Mouse (Mus musculus) urinary bladder, postnatal 10 days (tissue): ENCODE measurements around the gene Elmod3.
"Not testable (repeated sequence)": the region's sequence is repeated elsewhere in the genome, so short reads cannot be mapped to it uniquely, and the experiment has no call there.

Source experiments
- DNase-seq: peaks from one replicate; pipeline ENCODE4 v3.0.0; 2022; ENCODE audit warnings: low spot score

The Elmod3 gene

DNA sequence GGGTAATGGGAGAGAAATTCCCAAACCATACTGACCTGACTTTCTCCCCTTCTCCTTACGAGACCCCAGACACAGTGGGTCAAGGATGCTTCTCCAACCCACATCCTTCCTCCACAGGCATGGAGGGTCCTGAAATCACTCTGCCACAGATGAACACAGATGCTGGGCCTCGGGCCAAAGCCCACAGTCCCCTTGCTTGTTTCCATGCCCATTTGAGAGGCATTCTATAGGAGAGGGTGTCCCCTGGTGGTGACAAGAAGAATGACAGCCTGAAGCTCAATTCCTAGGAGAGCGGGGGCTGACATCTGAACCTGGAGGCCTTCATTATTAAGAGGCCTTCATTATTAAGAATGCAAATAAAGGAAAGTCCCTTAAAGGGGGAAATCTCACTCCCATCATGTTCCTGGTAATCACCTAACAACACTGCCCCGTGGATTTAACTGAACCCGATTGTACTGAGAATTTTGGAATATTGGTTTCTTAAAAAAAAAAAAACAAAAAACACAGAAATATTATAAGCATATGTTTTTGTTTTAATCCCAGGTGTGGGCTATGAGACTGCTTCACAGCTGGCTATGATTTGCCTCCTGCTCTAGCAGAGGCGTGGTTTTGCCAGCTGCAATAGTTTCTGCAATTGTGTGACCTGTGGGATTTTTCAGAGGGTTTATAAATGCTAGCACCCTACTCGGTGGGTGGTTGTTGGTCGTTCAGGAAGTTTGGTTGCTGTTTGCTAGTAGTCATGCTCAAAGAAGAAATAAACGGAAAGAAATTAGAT, 64.0 kb downstream of the Elmod3 start:
- no peak for DNase-seq

DNA sequence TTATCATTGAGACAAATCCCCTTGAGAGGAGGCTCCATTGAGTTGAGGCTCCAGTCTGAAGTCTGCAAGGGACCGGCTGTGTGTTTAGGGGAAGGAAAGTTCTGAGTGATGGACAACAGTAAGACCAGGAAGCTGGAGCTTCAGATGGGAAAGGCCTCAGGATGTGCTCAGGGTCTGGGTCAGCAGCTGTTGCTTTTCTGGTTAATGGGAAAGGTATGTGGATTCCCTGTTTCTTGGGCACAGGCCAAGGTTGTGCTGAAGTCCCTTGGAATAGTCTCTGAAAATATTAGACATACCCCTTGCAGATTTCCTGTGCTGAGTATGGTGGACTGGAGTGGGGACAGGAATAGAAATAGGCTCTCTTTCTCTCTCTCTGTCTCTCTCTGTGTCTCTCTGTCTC, 64.7 kb downstream of the Elmod3 start:
- DNase-seq, result not testable (repeated sequence)

DNA sequence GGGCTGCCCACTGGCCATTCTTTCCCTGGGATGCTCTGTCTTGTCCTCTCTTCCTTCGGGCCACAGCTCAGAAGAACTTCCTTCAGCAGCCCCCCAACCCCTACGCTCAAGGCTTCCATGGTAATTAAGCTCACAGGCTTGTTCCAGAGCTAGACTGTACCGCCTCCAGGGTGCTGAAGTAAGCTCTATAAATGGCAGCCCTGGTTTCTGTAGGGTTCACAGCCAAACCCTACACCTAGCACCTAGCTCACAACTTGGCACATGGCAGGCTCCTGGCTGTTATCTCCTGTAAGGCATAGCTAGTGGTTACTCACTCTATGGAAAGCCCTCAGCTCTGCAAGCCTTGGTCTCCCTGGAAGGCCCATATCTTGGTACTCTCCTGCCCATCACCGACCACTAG, 65.6 kb downstream of the Elmod3 start:
- DNase-seq, result no peak

DNA sequence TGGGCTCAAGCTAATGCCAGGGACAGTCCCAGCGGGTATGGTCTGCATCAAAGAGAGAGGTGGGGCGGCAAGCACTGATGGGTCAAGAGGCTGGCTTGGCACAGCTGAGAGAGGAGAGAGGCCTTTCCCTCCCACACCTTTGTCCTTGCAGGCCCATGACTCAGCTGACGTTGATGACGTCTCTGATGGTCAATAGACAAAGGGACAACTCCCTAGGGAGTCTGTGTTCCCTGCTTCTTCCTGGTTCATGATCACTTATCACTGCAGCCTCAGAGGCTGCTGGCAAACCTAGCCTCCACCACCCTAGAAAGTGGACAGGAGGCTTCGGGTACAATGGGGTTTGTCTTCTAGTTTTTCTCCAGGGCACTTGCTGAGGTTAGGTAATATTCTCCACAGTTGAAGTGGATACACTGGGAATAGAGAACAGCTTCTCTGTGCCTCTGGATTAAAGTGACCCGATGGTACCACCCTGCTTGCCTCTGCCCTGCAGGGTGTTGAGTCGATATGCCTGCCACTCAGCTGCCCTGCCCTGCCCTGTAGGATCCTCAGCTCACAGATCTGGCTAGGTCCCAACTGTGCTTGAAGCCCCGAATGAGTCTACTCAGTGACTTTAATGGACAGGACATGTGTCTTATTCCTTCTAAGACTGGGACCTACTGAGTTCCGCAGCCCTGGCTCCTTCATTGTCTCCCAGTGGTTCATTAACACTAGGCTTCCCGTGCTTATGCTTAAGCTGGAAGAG, 69.6 kb downstream of the Elmod3 start:
- DNase-seq, result no peak

DNA sequence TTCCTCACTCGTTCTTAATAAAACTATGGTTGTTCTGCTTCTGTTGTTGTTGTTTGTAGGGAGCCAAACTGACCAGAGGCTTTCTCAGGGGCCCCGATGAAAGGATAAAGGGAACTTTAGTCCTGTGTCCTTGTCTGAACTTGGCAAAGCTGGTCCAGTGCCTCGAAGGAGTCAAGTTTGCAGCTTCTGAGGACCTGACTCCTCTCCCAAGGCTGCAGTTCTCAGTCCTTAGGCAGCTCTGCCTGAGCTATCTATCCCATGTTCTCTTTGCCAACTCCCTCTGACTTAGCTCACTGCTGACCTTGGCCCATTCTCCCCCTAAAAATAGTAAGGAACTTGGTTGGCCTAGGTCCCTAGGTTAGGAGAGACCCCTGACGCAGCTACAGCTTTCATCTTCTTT, 71.1 kb downstream of the Elmod3 start:
- DNase-seq, result no peak

DNA sequence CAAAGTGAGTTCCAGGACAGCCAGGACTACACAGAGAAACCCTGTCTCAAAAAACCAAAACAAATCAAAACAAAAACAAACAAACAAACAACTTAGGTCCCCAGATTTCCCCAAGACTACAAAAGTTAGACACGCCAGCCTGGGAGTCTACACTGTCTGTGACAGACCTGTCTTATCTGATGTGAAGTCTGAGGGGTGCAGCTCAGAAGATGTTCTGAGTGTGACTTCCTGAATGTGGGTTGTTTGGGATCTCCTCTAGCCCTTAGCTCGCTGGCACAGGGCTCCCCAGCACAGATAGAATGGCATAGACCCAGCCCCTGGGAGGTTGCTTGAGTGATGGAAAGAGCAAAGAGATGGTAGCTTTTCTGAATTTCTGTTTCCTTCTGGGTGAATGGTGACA, 74.1 kb downstream of the Elmod3 start:
- no peak for DNase-seq

DNA sequence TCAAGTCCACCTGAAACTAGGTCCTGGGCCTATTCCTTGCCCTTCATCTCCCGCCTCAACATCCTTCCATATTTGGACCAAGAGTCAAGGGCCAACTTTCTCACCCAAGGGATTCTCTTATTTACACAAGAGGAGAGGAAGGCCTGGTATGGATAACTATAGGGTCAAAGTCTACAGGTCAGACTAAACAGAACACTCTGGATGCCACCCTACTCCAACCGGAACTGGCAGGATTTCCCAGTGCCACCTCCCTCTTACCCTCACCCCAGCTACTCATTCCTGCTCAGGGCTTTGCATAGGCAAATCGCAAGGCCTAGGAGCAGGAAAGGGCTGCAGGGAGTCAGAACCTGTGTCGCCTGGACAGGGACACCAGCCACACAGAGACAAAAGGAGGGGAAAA, 75.0 kb downstream of the Elmod3 start:
- no peak for DNase-seq

DNA sequence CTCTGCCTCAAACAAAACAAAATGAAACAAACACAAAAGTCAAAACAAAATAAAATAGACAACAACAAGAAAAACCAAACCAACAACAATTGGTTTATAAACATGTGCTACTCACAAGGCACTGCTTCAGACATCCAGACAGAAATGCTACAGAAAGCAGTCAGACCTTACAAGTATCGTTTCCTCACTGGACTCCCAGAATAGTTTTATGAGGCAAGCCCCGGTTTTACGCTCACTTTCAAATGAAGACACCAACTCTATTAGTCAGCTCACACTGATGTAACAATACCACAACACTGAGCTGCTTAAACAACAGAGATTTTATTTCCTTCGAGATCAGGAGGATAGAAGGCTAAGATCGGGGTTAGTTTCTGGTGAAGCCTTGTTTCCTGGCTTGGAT, 75.9 kb downstream of the Elmod3 start:
- DNase-seq, result no peak

DNA sequence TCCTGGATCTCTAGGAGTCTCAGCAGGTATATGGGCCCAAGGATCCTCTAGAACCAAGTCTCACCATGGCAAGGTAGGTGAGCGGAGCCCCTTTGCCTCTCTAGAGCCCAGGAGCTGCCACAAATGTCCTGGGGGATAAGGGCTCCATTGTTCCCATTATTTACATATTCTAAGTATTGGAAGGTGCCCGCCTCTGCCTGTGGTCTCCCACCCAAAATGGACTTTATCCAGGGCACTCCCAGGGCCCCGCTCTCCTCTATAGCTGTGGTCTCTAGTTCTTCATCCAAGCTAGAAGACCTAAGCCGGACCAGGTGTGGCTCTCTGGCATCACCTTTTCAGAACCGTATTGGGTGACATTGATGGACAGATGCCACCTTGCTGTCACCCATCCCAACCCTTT, 76.6 kb downstream of the Elmod3 start, which contains the start of gene Sh2d6:
Gene Sh2d6 (minus strand): TSS at position 101 of the 400 bp plus-strand sequence.
- DNase-seq, result no peak

DNA sequence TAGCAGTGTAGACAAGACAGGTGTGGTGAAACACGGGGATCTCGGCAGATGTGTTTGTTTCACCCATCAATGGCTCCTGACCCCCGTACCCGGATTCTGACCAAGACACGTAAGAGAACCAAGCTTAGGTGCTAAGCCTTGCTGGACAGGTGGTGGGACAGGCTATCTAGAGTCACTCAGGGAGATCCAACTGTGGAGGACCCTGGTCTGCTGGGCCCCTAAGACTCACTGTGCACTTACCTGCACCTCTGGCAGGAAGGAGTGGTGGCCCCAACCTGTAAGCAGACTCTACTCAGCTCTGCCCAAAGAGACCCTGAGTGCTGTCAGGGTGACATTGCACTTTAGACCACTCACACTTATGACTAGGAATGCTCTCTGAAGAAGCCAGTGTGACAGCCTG, 77.3 kb downstream of the Elmod3 start:
- no peak for DNase-seq

DNA sequence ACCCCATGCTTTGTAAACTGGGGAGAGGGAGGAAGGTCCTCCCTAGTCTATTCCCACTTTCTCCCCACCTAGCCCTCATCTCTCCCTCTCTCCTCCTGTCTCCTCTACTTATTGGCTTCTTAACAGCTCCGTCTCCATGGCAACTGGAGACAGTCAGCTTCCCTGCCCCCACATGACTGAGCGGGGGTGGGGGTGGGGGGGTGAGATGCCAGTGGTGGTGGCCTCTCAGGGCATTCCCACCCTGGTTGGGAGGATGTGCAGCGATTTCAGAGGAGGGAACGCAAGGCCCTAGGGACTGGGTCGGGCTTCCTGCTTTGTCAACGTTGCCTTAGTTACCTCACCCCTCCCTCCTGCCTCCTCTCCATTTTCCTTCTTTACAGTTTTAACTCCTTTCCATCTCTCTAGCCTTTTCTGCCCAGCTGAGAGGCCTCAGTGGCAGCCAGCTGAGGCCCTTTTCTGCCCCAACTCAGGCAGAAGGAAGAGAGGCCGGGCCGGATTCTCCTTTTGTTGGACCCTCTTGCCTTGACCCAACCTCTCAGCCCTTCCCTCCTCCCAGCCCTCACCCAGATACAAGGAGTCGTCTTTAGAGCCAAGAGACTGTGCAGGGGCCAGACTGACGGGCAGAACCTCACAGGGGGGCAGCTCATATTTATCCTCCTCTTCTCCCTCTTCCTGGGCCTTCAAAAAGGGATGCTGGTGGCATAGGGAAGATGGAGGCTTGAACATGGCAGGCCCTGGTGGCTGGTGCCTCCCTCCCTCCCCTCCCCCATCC, 78.1 kb downstream of the Elmod3 start:
- DNase-seq, result no peak

DNA sequence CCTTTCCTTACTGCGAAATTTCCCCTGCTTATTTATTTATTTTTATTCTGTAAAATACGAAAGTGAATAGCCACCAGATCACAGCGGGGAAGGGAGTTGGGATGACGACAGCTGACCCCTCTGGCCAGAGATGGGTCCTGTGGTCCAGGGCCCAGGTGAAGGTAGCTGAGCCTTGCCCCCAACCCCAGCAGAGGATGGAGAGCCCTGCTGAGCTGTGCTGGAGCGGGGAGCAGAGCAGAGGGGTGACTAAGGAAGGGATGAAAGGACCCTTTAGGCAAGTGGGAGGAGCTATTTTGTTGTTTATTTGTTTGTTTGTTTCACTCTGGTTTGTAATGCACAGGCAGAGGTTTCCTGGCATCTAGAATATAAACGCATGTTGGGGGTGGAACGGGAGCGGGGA, 78.9 kb downstream of the Elmod3 start:
- DNase-seq, result no peak

DNA sequence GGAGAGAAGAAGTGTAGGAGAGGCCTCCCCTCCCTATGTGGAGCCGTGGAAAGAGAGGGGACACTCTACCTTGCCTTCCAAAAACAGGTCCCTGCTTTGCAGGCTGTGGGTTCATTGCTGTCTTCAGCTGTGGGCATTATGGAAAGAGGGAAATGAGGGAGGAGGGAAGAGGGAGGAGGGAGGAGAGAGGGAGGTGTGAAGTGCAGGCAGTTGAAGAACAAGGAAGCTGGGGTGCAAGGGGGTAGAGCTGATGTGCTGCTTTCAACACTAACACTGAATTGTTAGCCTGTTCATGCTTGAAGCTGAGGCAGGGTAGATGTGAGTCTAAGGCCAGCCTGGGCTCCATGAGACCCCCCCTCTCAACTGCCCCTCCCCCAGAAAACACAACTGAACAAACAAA, 79.4 kb downstream of the Elmod3 start:
- DNase-seq, result no peak
